Mouse (Mus musculus) skeletal muscle tissue, adult 2 months (tissue): Measurements from ENCODE around the gene Rffl.

Experiments
- DNase-seq: peaks from one replicate; pipeline ENCODE4 v3.0.0-alpha.2; 2012; ENCODE audit warnings: low read depth, low spot score

Gene Rffl

GRCm38 (mm10) chr11:82874924-82875323 lies 3.9 kb upstream of the Rffl start:
- DNase-seq = no peak

GRCm38 (mm10) chr11:82870173-82871030 lies 608 bp downstream of the Rffl start:
- peak; percentile 72 for DNase-seq

GRCm38 (mm10) chr11:82869506-82870172 lies 1.4 kb downstream of the Rffl start:
- DNase-seq = no peak

- no peak for DNase-seq
Observed at GRCm38 (mm10) chr11:82867956-82868355, 3.1 kb downstream of the Rffl start.

- no peak for DNase-seq
Observed at GRCm38 (mm10) chr11:82866850-82867564, 4.0 kb downstream of the Rffl start.

GRCm38 (mm10) chr11:82865957-82866356 lies 5.1 kb downstream of the Rffl start:
- DNase-seq = no peak

GRCm38 (mm10) chr11:82863488-82863931 lies 7.5 kb downstream of the Rffl start:
- DNase-seq = no peak

GRCm38 (mm10) chr11:82863059-82863458 lies 8.0 kb downstream of the Rffl start:
- no peak for DNase-seq

- DNase-seq = no peak
Observed at GRCm38 (mm10) chr11:82862638-82863037, 8.4 kb downstream of the Rffl start.

- DNase-seq = peak; percentile 42
Observed at GRCm38 (mm10) chr11:82861558-82861957, 9.5 kb downstream of the Rffl start.

GRCm38 (mm10) chr11:82860759-82861158 lies 10.3 kb downstream of the Rffl start:
- no peak for DNase-seq

GRCm38 (mm10) chr11:82857307-82857848 lies 13.6 kb downstream of the Rffl start:
- DNase-seq = no peak

- no peak for DNase-seq
Observed at GRCm38 (mm10) chr11:82856032-82856431, 15.0 kb downstream of the Rffl start.

- no peak for DNase-seq
Observed at GRCm38 (mm10) chr11:82855327-82855973, 15.6 kb downstream of the Rffl start.

GRCm38 (mm10) chr11:82854111-82854510 lies 16.9 kb downstream of the Rffl start:
- no peak for DNase-seq

- DNase-seq = no peak
Observed at GRCm38 (mm10) chr11:82852958-82853357, 18.1 kb downstream of the Rffl start.

GRCm38 (mm10) chr11:82852540-82852939 lies 18.5 kb downstream of the Rffl start:
- no peak for DNase-seq

- no peak for DNase-seq
Observed at GRCm38 (mm10) chr11:82852115-82852514, 18.9 kb downstream of the Rffl start.

GRCm38 (mm10) chr11:82850259-82850658 lies 20.8 kb downstream of the Rffl start:
- no peak for DNase-seq

GRCm38 (mm10) chr11:82847571-82848000 lies 23.4 kb downstream of the Rffl start:
- no peak for DNase-seq

GRCm38 (mm10) chr11:82846938-82847337 lies 24.1 kb downstream of the Rffl start:
- DNase-seq = no peak
